In genomic region chr10:61679545-61679944, GRCm38 (mm10) we compare ENCODE assay signal across 8 mouse cellular contexts. TPM values are rescaled to one million over a fixed set of nuclear protein-coding genes. Genes with fewer than 3 reads are reported as not detected.
A peak's percentile ranks its signal among the peaks of the same experiment; 100 is the strongest.
DNase-seq lines count a peak whose midpoint lies in the region; ATAC-seq and TF ChIP-seq lines count a peak whose summit lies in the region.

No protein-coding gene starts in this region.

- H3K36me3 ChIP-seq in hindbrain, embryonic 10.5 days: peaks cover 21% of the 10 kb centered on the region
- H3K36me3 ChIP-seq in midbrain, embryonic 13.5 days: peaks cover 14% of the 10 kb centered on the region

- no peak; the same call in 1 of the 2 replicates for ATAC-seq in midbrain, embryonic 13.5 days

- H3K27me3 ChIP-seq in hindbrain, embryonic 10.5 days (ENCODE audit: insufficient read depth, poor library complexity, severe bottlenecking): no peaks in the 10 kb centered on the region
- no peaks in the 10 kb centered on the region for H3K27me3 ChIP-seq in midbrain, embryonic 13.5 days

- 37% methylated on average over 9 of the region's 9 CpGs for WGBS in hindbrain, embryonic 10.5 days
- 29% methylated on average over 9 of the region's 9 CpGs for WGBS in midbrain, embryonic 13.5 days

- 0 out of 2 replicates have a peak overlapping the region, but pooled peaks have one; percentile 25 for H3K27ac ChIP-seq in bone marrow macrophage, adult 2 months (ENCODE audit: insufficient read depth, low read depth, low read length)
- peak overlapping the region; percentile 93 for H3K27ac ChIP-seq in hindbrain, embryonic 10.5 days
- peak overlapping the region; percentile 77 for H3K27ac ChIP-seq in midbrain, embryonic 13.5 days

- H3K9ac ChIP-seq in midbrain, embryonic 13.5 days (replicated peaks): peak overlapping the region; percentile 67

- H3K4me1 ChIP-seq in bone marrow macrophage, adult 2 months (ENCODE audit: control insufficient read depth, insufficient read depth, low read length): peaks cover 14% of the 10 kb centered on the region
- peaks cover 22% of the 10 kb centered on the region for H3K4me1 ChIP-seq in hindbrain, embryonic 10.5 days (replicated peaks)
- peaks cover 28% of the 10 kb centered on the region for H3K4me1 ChIP-seq in midbrain, embryonic 13.5 days (replicated peaks)

- peak; percentile 60 for DNase-seq in kidney, adult 9 months
- no peak for DNase-seq in kidney, postnatal 4 days
- no peak for DNase-seq in hindbrain, embryonic 10.5 days (ENCODE audit: low spot score)
- no peak for DNase-seq in left cerebral cortex, postnatal 25 days (ENCODE audit: low spot score in 2 of 2)
- DNase-seq in testis, postnatal 14 days (ENCODE audit: low spot score): no peak
- no peak for DNase-seq in spleen, postnatal 4 days (ENCODE audit: low spot score in 2 of 2)

- intact Hi-C loops in left cerebral cortex, postnatal 25 days (cut with DNase I): no loop called here

- no peak for TF ChIP-seq CTCF in bone marrow macrophage, adult 2 months (IDR thresholded peaks at IDR 0.05; ENCODE audit: low read depth, low read length)

- H3K4me3 ChIP-seq in bone marrow macrophage, adult 2 months (ENCODE audit: insufficient read depth, low read length): peak overlapping the region; percentile 64
- H3K4me3 ChIP-seq in hindbrain, embryonic 10.5 days: peak overlapping the region; percentile 78
- H3K4me3 ChIP-seq in midbrain, embryonic 13.5 days (replicated peaks): peak overlapping the region; percentile 96

- no peak for TF ChIP-seq POLR2A in bone marrow macrophage, adult 2 months (IDR thresholded peaks at IDR 0.05; ENCODE audit: borderline replicate concordance, low read depth, low read length)

- no peaks in the 10 kb centered on the region for H3K9me3 ChIP-seq in hindbrain, embryonic 10.5 days
- H3K9me3 ChIP-seq in midbrain, embryonic 13.5 days: no peaks in the 10 kb centered on the region

- peak overlapping the region; percentile 62 for H3K4me2 ChIP-seq in midbrain, embryonic 13.5 days (replicated peaks)

RNA-seq across cellular contexts. Expression of gene Sar1a, which starts 0.6 kb away (rescaled TPM):
- 71.9 and 88.4 TPM in 2 replicates for polyA plus RNA-seq in bone marrow macrophage, adult 2 months (2012; ENCODE audit: insufficient read depth, insufficient read length, missing spikeins)
- 217 and 229 TPM in 2 replicates for polyA plus RNA-seq in hindbrain, embryonic 10.5 days (2016; fragmentation: Nextera tagmentation; extraction: Ambion mirVana)
- polyA plus RNA-seq in midbrain, embryonic 13.5 days (2015; fragmentation: Nextera tagmentation; extraction: Ambion mirVana): 200 and 207 TPM in 2 replicates
- 100 to 1,000 TPM; 118 to 131 TPM for total RNA-seq in left cerebral cortex, postnatal 25 days (2021)

RNA-seq across cellular contexts. Expression of gene Tysnd1, which starts 15.8 kb away (rescaled TPM):
- 15.5 and 15.6 TPM in 2 replicates for polyA plus RNA-seq in bone marrow macrophage, adult 2 months (2012; ENCODE audit: insufficient read depth, insufficient read length, missing spikeins)
- polyA plus RNA-seq in hindbrain, embryonic 10.5 days (2016; fragmentation: Nextera tagmentation; extraction: Ambion mirVana): 28.3 and 35.7 TPM in 2 replicates
- polyA plus RNA-seq in midbrain, embryonic 13.5 days (2015; fragmentation: Nextera tagmentation; extraction: Ambion mirVana): 16.3 and 24.9 TPM in 2 replicates
- 10 to 100 TPM; 21.7 to 24.3 TPM for total RNA-seq in left cerebral cortex, postnatal 25 days (2021)

RNA-seq across cellular contexts. Expression of gene Ppa1, which starts 31.2 kb away (rescaled TPM):
- 6.5 and 8.1 TPM in 2 replicates for polyA plus RNA-seq in bone marrow macrophage, adult 2 months (2012; ENCODE audit: insufficient read depth, insufficient read length, missing spikeins)
- polyA plus RNA-seq in hindbrain, embryonic 10.5 days (2016; fragmentation: Nextera tagmentation; extraction: Ambion mirVana): 293 and 337 TPM in 2 replicates
- 230 and 231 TPM in 2 replicates for polyA plus RNA-seq in midbrain, embryonic 13.5 days (2015; fragmentation: Nextera tagmentation; extraction: Ambion mirVana)
- 100 to 1,000 TPM; 106 to 114 TPM for total RNA-seq in left cerebral cortex, postnatal 25 days (2021)

RNA-seq across cellular contexts. Expression of gene Aifm2, which starts 35.5 kb away (rescaled TPM):
- 13.6 and 16.1 TPM in 2 replicates for polyA plus RNA-seq in bone marrow macrophage, adult 2 months (2012; ENCODE audit: insufficient read depth, insufficient read length, missing spikeins)
- polyA plus RNA-seq in hindbrain, embryonic 10.5 days (2016; fragmentation: Nextera tagmentation; extraction: Ambion mirVana): 5.1 and 8.2 TPM in 2 replicates
- 4.9 and 6.5 TPM in 2 replicates for polyA plus RNA-seq in midbrain, embryonic 13.5 days (2015; fragmentation: Nextera tagmentation; extraction: Ambion mirVana)
- 1 to 10 TPM; 4.7 to 6.4 TPM for total RNA-seq in left cerebral cortex, postnatal 25 days (2021)

Comparison
In these comparisons a context has a peak if more than half of its experiments do, and no peak if none do; other contexts are left out.
1. H3K27ac ChIP-seq: peak in every context shown above with its lines; median percentile 93 in hindbrain, embryonic 10.5 days; 77 in midbrain, embryonic 13.5 days; 25 in bone marrow macrophage, adult 2 months.
2. RNA of gene Ppa1, which starts 31.2 kb away (polyA plus RNA-seq): 293 to 337 TPM in hindbrain, embryonic 10.5 days and 230 to 231 TPM in midbrain, embryonic 13.5 days; 6.5 to 8.1 TPM in bone marrow macrophage, adult 2 months; every median in the first group is over 10 times any median in the second.
3. Peak in every context shown above with its lines, with median percentiles within 50 percentile points of each other: H3K4me3 ChIP-seq.